ENCODE assay signal across 8 mouse cellular contexts in genomic region chr4:44071741-44072145, GRCm38 (mm10). TPM values are rescaled to one million over a fixed set of nuclear protein-coding genes. Genes with fewer than 3 reads are reported as not detected.
A peak's percentile ranks its signal among the peaks of the same experiment; 100 is the strongest.
DNase-seq lines count a peak whose midpoint lies in the region; ATAC-seq and TF ChIP-seq lines count a peak whose summit lies in the region.

No protein-coding gene starts in this region.

- H3K4me3 ChIP-seq in cerebellum, adult 2 months (replicated peaks; ENCODE audit: insufficient read depth, low read depth, low read length), result peak overlapping the region; percentile 65
- H3K4me3 ChIP-seq in G1E (ENCODE audit: low read depth, low read length), result peak overlapping the region; percentile 99
- peak overlapping the region; percentile 63 for H3K4me3 ChIP-seq in forebrain, embryonic 16.5 days (replicated peaks; ENCODE audit: low read length)
- H3K4me3 ChIP-seq in limb, embryonic 12.5 days (replicated peaks), result peak overlapping the region; percentile 90
- H3K4me3 ChIP-seq in neural tube, embryonic 13.5 days, result peak overlapping the region; percentile 75

- no peaks in the 10 kb centered on the region for H3K27me3 ChIP-seq in cerebellum, adult 2 months (ENCODE audit: control insufficient read depth, insufficient read depth, low read length)
- H3K27me3 ChIP-seq in G1E (ENCODE audit: insufficient read depth, low read length), result no peaks in the 10 kb centered on the region
- no peaks in the 10 kb centered on the region for H3K27me3 ChIP-seq in forebrain, embryonic 16.5 days (replicated peaks; ENCODE audit: control insufficient read depth, insufficient read depth, low read length)
- H3K27me3 ChIP-seq in limb, embryonic 12.5 days, result no peaks in the 10 kb centered on the region
- H3K27me3 ChIP-seq in neural tube, embryonic 13.5 days, result no peaks in the 10 kb centered on the region

- peaks cover 26% of the 10 kb centered on the region for H3K36me3 ChIP-seq in G1E (replicated peaks)
- no peaks in the 10 kb centered on the region for H3K36me3 ChIP-seq in forebrain, embryonic 16.5 days (ENCODE audit: control insufficient read depth, insufficient read depth)
- H3K36me3 ChIP-seq in limb, embryonic 12.5 days, result no peaks in the 10 kb centered on the region
- no peaks in the 10 kb centered on the region for H3K36me3 ChIP-seq in neural tube, embryonic 13.5 days

- no peak for TF ChIP-seq POLR2A in cerebellum, adult 2 months (IDR thresholded peaks at IDR 0.05; ENCODE audit: borderline replicate concordance, insufficient read depth, low read length)

- H3K4me1 ChIP-seq in cerebellum, adult 2 months (ENCODE audit: control insufficient read depth, insufficient read depth, low read length), result no peaks in the 10 kb centered on the region; the same call in 1 of the 2 replicates
- peaks cover 47% of the 10 kb centered on the region for H3K4me1 ChIP-seq in G1E (ENCODE audit: insufficient read depth, low read depth, low read length)
- H3K4me1 ChIP-seq in forebrain, embryonic 16.5 days (replicated peaks; ENCODE audit: control insufficient read depth, insufficient read depth, low read length), result peaks cover 18% of the 10 kb centered on the region
- peaks cover 14% of the 10 kb centered on the region for H3K4me1 ChIP-seq in limb, embryonic 12.5 days (replicated peaks)
- peaks cover 29% of the 10 kb centered on the region for H3K4me1 ChIP-seq in neural tube, embryonic 13.5 days (replicated peaks)

- TF ChIP-seq CTCF in cerebellum, adult 2 months (IDR thresholded peaks at IDR 0.05; ENCODE audit: borderline replicate concordance, insufficient read depth, low read depth, low read length), result no peak
- TF ChIP-seq CTCF in G1E (IDR thresholded peaks at IDR 0.05; ENCODE audit: low read depth, low read length), result no peak

- peak overlapping the region; percentile 71 for H3K4me2 ChIP-seq in forebrain, embryonic 16.5 days (ENCODE audit: low read length)
- H3K4me2 ChIP-seq in limb, embryonic 12.5 days, result peak overlapping the region; percentile 79
- H3K4me2 ChIP-seq in neural tube, embryonic 13.5 days, result peak overlapping the region; percentile 64

- 0 out of 2 replicates have a peak, but pooled peaks have one; percentile 23 for ATAC-seq in G1E (ENCODE audit: extremely low read depth, insufficient number of reproducible peaks, low FRiP score, poor library complexity, severe bottlenecking)
- ATAC-seq in forebrain, embryonic 16.5 days, result peak; percentile 24
- ATAC-seq in limb, embryonic 12.5 days (ENCODE audit: insufficient number of reproducible peaks, insufficient read depth, low FRiP score, low TSS enrichment, low read depth), result 0 out of 2 replicates have a peak, but pooled peaks have one; percentile 11
- peak; percentile 52 for ATAC-seq in neural tube, embryonic 13.5 days (ENCODE audit: low read depth)

- H3K27ac ChIP-seq in cerebellum, adult 2 months (ENCODE audit: insufficient read depth, low read length), result 0 out of 2 replicates have a peak overlapping the region, but pooled peaks have one; percentile 41
- H3K27ac ChIP-seq in forebrain, embryonic 16.5 days (ENCODE audit: low read length), result peak overlapping the region; percentile 41; the same call in 1 of the 2 replicates
- no peak overlapping the region for H3K27ac ChIP-seq in limb, embryonic 12.5 days
- peak overlapping the region; percentile 88 for H3K27ac ChIP-seq in neural tube, embryonic 13.5 days (replicated peaks)

- 5% methylated on average over 11 of the region's 11 CpGs for WGBS in cerebellum, adult 2 months
- 9% methylated on average over 11 of the region's 11 CpGs for WGBS in forebrain, embryonic 16.5 days
- WGBS in limb, embryonic 12.5 days, result 13% methylated on average over 11 of the region's 11 CpGs
- 5% methylated on average over 11 of the region's 11 CpGs for WGBS in neural tube, embryonic 13.5 days

- peak overlapping the region; percentile 80 for H3K9ac ChIP-seq in forebrain, embryonic 16.5 days (replicated peaks; ENCODE audit: low read depth, low read length)
- H3K9ac ChIP-seq in limb, embryonic 12.5 days (replicated peaks), result peak overlapping the region; percentile 81
- peak overlapping the region; percentile 83 for H3K9ac ChIP-seq in neural tube, embryonic 13.5 days

- H3K9me3 ChIP-seq in G1E (replicated peaks), result no peaks in the 10 kb centered on the region
- no peaks in the 10 kb centered on the region; the same call in 1 of the 2 replicates for H3K9me3 ChIP-seq in forebrain, embryonic 16.5 days (ENCODE audit: control insufficient read depth, low read length)
- no peaks in the 10 kb centered on the region for H3K9me3 ChIP-seq in limb, embryonic 12.5 days
- no peaks in the 10 kb centered on the region for H3K9me3 ChIP-seq in neural tube, embryonic 13.5 days

- peak in 1 of 2 experiments; percentile 8 for DNase-seq in cerebellum, adult 2 months
- DNase-seq in cerebellum, postnatal 10 days, result no peak
- peak; percentile 29 for DNase-seq in G1E (ENCODE audit: low spot score)
- DNase-seq in right cerebral cortex, postnatal 10 days (ENCODE audit: low spot score in 2 of 2), result no peak
- DNase-seq in gastrocnemius, adult 8-10 months (ENCODE audit: low spot score in 2 of 2), result no peak

RNA-seq across cellular contexts. Expression of gene Gne, which starts 12.2 kb away (rescaled TPM):
- polyA plus RNA-seq in cerebellum, adult 2 months (2012; rRNA removed), result 21.7 and 23.3 TPM in 2 replicates
- total RNA-seq in G1E (2014; fragmentation: Nextera tagmentation), result 41.5 and 42.6 TPM in 2 replicates
- total RNA-seq in G1E (2017), result 17.9 and 18.1 TPM in 2 replicates
- 35.3 and 40.9 TPM in 2 replicates for polyA plus RNA-seq in G1E (2012)
- polyA plus RNA-seq in forebrain, embryonic 16.5 days (2015; fragmentation: Nextera tagmentation; extraction: Ambion mirVana), result 29.2 and 30.6 TPM in 2 replicates
- polyA plus RNA-seq in limb, embryonic 12.5 days (2016; fragmentation: Nextera tagmentation; extraction: Ambion mirVana), result 20.5 and 20.7 TPM in 2 replicates
- 23.3 and 25.4 TPM in 2 replicates for polyA plus RNA-seq in neural tube, embryonic 13.5 days (2015; fragmentation: Nextera tagmentation; extraction: Ambion mirVana)
- 10 to 100 TPM; 10.4 to 15.0 (median 11.0) TPM for total RNA-seq in gastrocnemius, adult 8-10 months (2022)
